ENCODE assay signal across 21 mouse cellular contexts in genomic region chr7:121807726-121808580, GRCm38 (mm10). TPM values are rescaled to one million over a fixed set of nuclear protein-coding genes. Genes with fewer than 3 reads are reported as not detected.
A peak's percentile ranks its signal among the peaks of the same experiment; 100 is the strongest.
DNase-seq lines count a peak whose midpoint lies in the region; TF ChIP-seq lines count a peak whose summit lies in the region.
"Had no signal": no experiment of that assay in that cellular context is flagged by ENCODE, and none has a peak within 500 bp of the region (broad histone marks: within the 10 kb centered on the region; RNA-seq: fewer than 3 reads in every experiment).

No protein-coding gene starts in this region.

- TF ChIP-seq CTCF in lung, adult 2 months (IDR thresholded peaks at IDR 0.05; ENCODE audit: insufficient read depth, low read length), result no peak
- no peak for TF ChIP-seq CTCF in brain, embryonic 14.5 days (IDR thresholded peaks at IDR 0.05; ENCODE audit: borderline replicate concordance, extremely low read depth, insufficient read depth, insufficient read length)

- no peaks in the 10 kb centered on the region for H3K9me3 ChIP-seq in heart, embryonic 10.5 days
- H3K9me3 ChIP-seq: embryonic facial prominence, embryonic 13.5 days; forebrain, embryonic 13.5 days; heart, embryonic 13.5 days; hindbrain, embryonic 13.5 days had no signal

- no peaks in the 10 kb centered on the region for H3K4me1 ChIP-seq in heart, embryonic 10.5 days
- no peaks in the 10 kb centered on the region for H3K4me1 ChIP-seq in lung, adult 2 months (ENCODE audit: control insufficient read depth, insufficient read depth, low read length)
- H3K4me1 ChIP-seq: embryonic facial prominence, embryonic 13.5 days; forebrain, embryonic 13.5 days; heart, embryonic 13.5 days; hindbrain, embryonic 13.5 days had no signal

- no peak overlapping the region for H3K27ac ChIP-seq in heart, embryonic 10.5 days
- H3K27ac ChIP-seq: embryonic facial prominence, embryonic 13.5 days; forebrain, embryonic 13.5 days; heart, embryonic 13.5 days; hindbrain, embryonic 13.5 days; hindbrain, postnatal 0 days had no signal

- WGBS in heart, embryonic 10.5 days, result 72% methylated on average over 15 of the region's 15 CpGs
- WGBS in lung, adult 2 months, result 62% methylated on average over 15 of the region's 15 CpGs

- no peaks in the 10 kb centered on the region for H3K36me3 ChIP-seq in heart, embryonic 10.5 days
- H3K36me3 ChIP-seq: embryonic facial prominence, embryonic 13.5 days; heart, embryonic 13.5 days; hindbrain, embryonic 13.5 days had no signal

- H3K27me3 ChIP-seq in heart, embryonic 10.5 days (ENCODE audit: insufficient read depth, poor library complexity, severe bottlenecking), result no peaks in the 10 kb centered on the region
- H3K27me3 ChIP-seq: CH12.LX; embryonic facial prominence, embryonic 13.5 days; forebrain, embryonic 13.5 days; heart, embryonic 13.5 days; hindbrain, embryonic 13.5 days had no signal

- peak; percentile 70 for DNase-seq in heart, embryonic 10.5 days (ENCODE audit: low spot score)
- DNase-seq in heart, postnatal 14 days, result no peak
- peak; percentile 18 for DNase-seq in lung, postnatal 25 days (ENCODE audit: low spot score)
- no peak for DNase-seq in lung, adult 2 months
- peak; percentile 2 for DNase-seq in brain, embryonic 14.5 days (ENCODE audit: low read depth)
- DNase-seq in c-Kit-positive CD71-positive TER-119-positive erythroid progenitor cells, embryonic 14.5 days (ENCODE audit: low spot score), result no peak
- DNase-seq in adrenal gland, adult 18-20 months (ENCODE audit: low spot score in 2 of 2), result no peak
- DNase-seq: adrenal gland, postnatal 10 days; cerebellum, adult 18-20 months; cerebellum, adult 9-11 months; cerebellum, postnatal 36 days; forebrain, postnatal 0 days; gastrocnemius, postnatal 14 days had no signal

- TF ChIP-seq POLR2A in lung, adult 2 months (IDR thresholded peaks at IDR 0.05; ENCODE audit: borderline replicate concordance, extremely low read depth, low read depth, low read length), result no peak
- TF ChIP-seq POLR2A in brain, embryonic 14.5 days (IDR thresholded peaks at IDR 0.05; ENCODE audit: borderline replicate concordance, extremely low read depth, insufficient read depth, insufficient read length, poor library complexity, severe bottlenecking), result no peak

- H3K4me3 ChIP-seq in heart, embryonic 10.5 days, result no peak overlapping the region
- no peak overlapping the region for H3K4me3 ChIP-seq in lung, adult 2 months (replicated peaks; ENCODE audit: extremely low read depth, low read depth, low read length)
- H3K4me3 ChIP-seq: embryonic facial prominence, embryonic 13.5 days; forebrain, embryonic 13.5 days; heart, embryonic 13.5 days; hindbrain, embryonic 13.5 days had no signal

- intact Hi-C loops in heart, postnatal 14 days (cut with DNase I), result no loop called here

RNA-seq across cellular contexts. Expression of gene Scnn1b, which starts 56.9 kb away (rescaled TPM):
- polyA plus RNA-seq in heart, embryonic 10.5 days (2016; fragmentation: Nextera tagmentation; extraction: Ambion mirVana), result 0.30 TPM in 1 of 2 replicates, not detected in the other
- total RNA-seq in heart, postnatal 14 days (2021), result under 1 TPM in 1 of 2 experiments, not detected in 1; 0.50 TPM
- 135 and 179 TPM in 2 replicates for polyA plus RNA-seq in lung, adult 2 months (2012; rRNA removed)
- 0.15 and 0.19 TPM in 2 replicates for polyA plus RNA-seq in brain, embryonic 14.5 days (2012; rRNA removed)
- total RNA-seq in adrenal gland, adult 18-20 months (2021), result under 1 TPM in 1 of 2 experiments, not detected in 1; 0.26 TPM
- total RNA-seq: heart, adult 8-10 months; hematopoietic stem cell, adult 5-6 weeks had no signal
- polyA plus RNA-seq: forebrain, embryonic 13.5 days; hindbrain, embryonic 13.5 days had no signal

Comparison
In these comparisons a context has a peak if more than half of its experiments do, and no peak if none do; other contexts are left out.
1. DNase-seq: peak in heart, embryonic 10.5 days (single experiment), lung, postnatal 25 days (single experiment) and brain, embryonic 14.5 days (single experiment); none in heart, postnatal 14 days (0 of 2), lung, adult 2 months (single experiment), c-Kit-positive CD71-positive TER-119-positive erythroid progenitor cells, embryonic 14.5 days (single experiment) and adrenal gland, adult 18-20 months (0 of 2).
2. RNA of gene Scnn1b, which starts 56.9 kb away (polyA plus RNA-seq): 135 to 179 TPM in lung, adult 2 months; 0.30 TPM in heart, embryonic 10.5 days and 0.15 to 0.19 TPM in brain, embryonic 14.5 days; every median in the first group is over 100 times any median in the second.